Mouse (Mus musculus) small intestine, adult 2 months (tissue): ENCODE data around the gene Urb1. TPM values are rescaled to one million over a fixed set of nuclear protein-coding genes. Genes with fewer than 3 reads are reported as not detected.

Experiments used
- H3K27ac ChIP-seq: fragments of 200-500 bp; 2 replicates; pipeline ENCODE4 v1.5.1; 2012; ENCODE audit warnings: low read depth, low read length, control low read depth, inconsistent platforms; ENCODE audit not compliant: insufficient read depth
- H3K27me3 ChIP-seq: fragments of 200-500 bp; 2 replicates; pipeline ENCODE4 v1.6.1; 2012; ENCODE audit warnings: mild to moderate bottlenecking, moderate library complexity, low read length, inconsistent platforms; ENCODE audit not compliant: control insufficient read depth, insufficient read depth
- H3K36me3 ChIP-seq: fragments of 200-500 bp; 2 replicates; pipeline ENCODE4 v1.6.1; 2012; ENCODE audit warnings: mild to moderate bottlenecking, low read length, control low read depth, inconsistent platforms; ENCODE audit not compliant: control insufficient read depth, insufficient read depth
- H3K4me1 ChIP-seq: fragments of 200-500 bp; 2 replicates; pipeline ENCODE4 v1.6.1; 2012; ENCODE audit warnings: low read length, inconsistent platforms, mixed read lengths; ENCODE audit not compliant: control insufficient read depth, insufficient read depth, insufficient read length
- H3K4me3 ChIP-seq: fragments of 200-500 bp; 2 replicates; pipeline ENCODE4 v1.5.1; 2012; ENCODE audit warnings: low read depth, mild to moderate bottlenecking, control low read depth, inconsistent platforms, low read length, moderate library complexity
- CTCF ChIP-seq: fragments of 200-500 bp; IDR thresholded peaks from 2 replicates; pipeline ENCODE4 v1.5.1; 2012; ENCODE audit warnings: low read depth, mild to moderate bottlenecking, control low read depth, inconsistent platforms, low read length, moderate library complexity, mixed read lengths; ENCODE audit not compliant: insufficient replicate concordance, insufficient read length; ENCODE audit errors: extremely low read depth
- POLR2A ChIP-seq: fragments of 200-500 bp; IDR thresholded peaks from 2 replicates; pipeline ENCODE4 v1.6.1; 2012; ENCODE audit warnings: low read depth, mild to moderate bottlenecking, control low read depth, inconsistent platforms, low read length, moderate library complexity
- WGBS: fragments of 180-500 bp; shearing (Covaris S2); methylation state at CpG from one replicate; pipeline ENCODE4 v1.1.7; 2018; 5-methylcytosine and 5-hydroxymethylcytosine counted together
- polyA plus RNA-seq: library from polyadenylated mRNA; depleted of rRNA; stranded (reverse); fragments of >200 nt; gene quantifications from 2 replicates; pipeline ENCODE4 v1.2.3, GENCODE M21; 2012

The Urb1 gene
- polyA plus RNA-seq, 1 experiment, result 1.9 TPM

DNA sequence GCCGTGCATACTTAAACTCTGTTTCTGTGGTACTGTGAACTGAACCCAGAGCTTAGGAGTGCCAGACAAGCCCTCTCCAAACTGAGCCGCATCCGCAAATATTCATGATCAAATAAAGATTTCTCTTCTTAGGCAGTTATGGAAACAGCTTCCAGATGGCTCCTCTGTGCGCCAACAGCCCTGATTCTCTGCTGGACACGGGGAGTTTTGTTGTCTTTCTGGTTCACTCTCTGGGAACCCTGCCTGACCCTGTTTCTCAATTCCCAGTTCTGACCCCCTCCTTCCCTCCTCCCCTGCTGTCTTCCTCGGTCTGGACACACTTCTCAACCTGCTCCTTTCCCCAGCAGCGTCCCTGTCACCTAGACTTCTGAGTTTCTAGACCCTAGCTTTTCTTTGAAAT is 12.8 kb upstream of the Urb1 start:
- TF ChIP-seq POLR2A (no peak), CTCF (no peak)
- H3K4me3 ChIP-seq, result no peak overlapping the region
- H3K27me3 ChIP-seq, result no peaks in the 10 kb centered on the region
- H3K36me3 ChIP-seq, result no peaks in the 10 kb centered on the region
- WGBS, result 74% methylated on average over 7 of the region's 7 CpGs
- no peak overlapping the region for H3K27ac ChIP-seq
- H3K4me1 ChIP-seq, result peaks cover 2% of the 10 kb centered on the region; the same call in 1 of the 2 replicates

DNA sequence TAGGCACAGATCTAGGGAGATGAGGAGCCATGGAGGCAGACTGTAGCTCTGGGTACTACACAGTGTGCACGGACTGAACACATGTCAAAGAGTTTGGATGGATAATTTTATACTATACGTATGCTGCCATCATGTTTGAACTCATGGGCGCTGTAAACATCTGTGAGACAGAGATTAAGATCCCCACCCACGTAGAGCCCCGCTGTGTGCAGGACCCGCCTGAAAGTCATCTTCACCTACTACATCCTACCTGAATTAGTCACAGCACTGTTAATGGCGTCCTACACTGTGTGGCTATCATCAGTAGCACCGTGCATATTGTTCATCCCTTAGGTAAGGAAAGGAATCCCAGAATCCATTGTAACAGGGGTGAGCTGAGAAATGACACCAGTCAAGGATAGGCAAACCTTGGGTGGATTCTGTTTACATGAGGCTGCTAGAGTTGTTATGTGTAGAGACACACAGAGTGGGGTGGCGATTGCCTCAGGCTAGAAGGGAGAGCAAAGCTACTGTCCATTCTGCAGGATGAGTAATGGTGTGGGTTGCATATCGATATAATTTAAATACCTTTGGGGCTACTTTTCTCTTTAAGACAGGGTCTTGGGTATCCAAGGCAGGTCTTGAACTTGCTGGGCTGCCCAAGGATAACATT is 12.2 kb upstream of the Urb1 start:
- WGBS, result 91% methylated on average over 10 of the region's 10 CpGs
- Histone ChIP-seq H3K36me3 (no peaks in the 10 kb centered on the region), H3K27me3 (no peaks in the 10 kb centered on the region), H3K27ac (no peak overlapping the region), H3K4me3 (no peak overlapping the region), H3K4me1 (peaks cover 2% of the 10 kb centered on the region; the same call in 1 of the 2 replicates)
- TF ChIP-seq CTCF, result no peak

DNA sequence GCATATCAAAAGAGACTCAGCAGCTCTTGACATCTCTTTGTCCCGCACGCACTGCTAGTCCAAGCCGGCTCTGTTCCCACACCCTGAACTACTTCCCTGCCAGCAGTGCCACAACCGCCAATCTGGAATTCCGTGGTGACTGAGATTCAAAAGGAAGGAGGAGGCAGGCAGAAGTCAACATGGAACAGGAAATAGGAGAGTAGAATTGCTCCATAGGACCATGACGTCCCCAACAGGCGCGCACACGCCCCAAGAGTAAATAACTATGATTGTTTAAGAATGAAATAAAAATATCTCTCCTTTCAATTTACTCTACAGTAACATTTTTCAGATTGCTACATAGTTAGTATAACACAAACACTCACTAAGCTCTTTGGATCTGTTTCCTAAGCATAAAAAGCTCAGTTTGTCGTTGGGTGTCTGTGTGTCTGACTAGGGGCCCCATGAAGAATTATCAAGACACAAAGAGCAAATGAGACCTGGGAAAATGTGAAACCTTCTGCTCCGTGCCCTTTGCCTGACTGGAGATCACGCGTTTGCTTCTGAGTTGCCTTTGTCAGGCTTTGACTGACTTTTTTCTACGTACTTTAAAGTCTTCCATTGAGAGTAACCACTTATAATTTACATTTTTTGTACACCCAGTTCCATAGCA is 11.0 kb upstream of the Urb1 start:
- Histone ChIP-seq H3K36me3 (no peaks in the 10 kb centered on the region), H3K4me1 (peaks cover 2% of the 10 kb centered on the region; the same call in 1 of the 2 replicates), H3K27ac (peak overlapping the region; percentile 13; the same call in 1 of the 2 replicates), H3K27me3 (no peaks in the 10 kb centered on the region), H3K4me3 (no peak overlapping the region)
- WGBS, result 25% methylated on average over 14 of the region's 14 CpGs
- TF ChIP-seq POLR2A, result no peak
- TF ChIP-seq CTCF, result no peak

DNA sequence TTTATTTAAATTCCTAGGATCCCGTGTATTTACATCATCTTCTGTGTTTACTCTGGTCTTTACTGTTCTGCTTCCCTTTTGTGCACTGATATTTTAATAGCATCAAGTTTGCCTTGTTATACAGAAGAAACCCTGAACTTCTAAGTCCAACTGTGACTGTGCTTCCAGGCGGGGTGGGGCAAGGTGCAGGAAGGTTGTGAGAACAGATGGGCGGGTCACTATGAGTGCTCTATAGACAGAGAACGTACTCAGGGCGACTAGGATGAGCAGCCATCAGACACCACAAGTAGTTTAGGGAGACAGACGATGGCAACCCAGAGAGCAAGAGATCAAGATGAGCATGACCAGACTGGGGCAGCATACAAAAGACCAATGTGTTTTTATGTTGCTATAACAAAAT is 10.1 kb upstream of the Urb1 start:
- Histone ChIP-seq H3K4me1 (peaks cover 2% of the 10 kb centered on the region; the same call in 1 of the 2 replicates), H3K27ac (peak overlapping the region; percentile 13; the same call in 1 of the 2 replicates), H3K36me3 (no peaks in the 10 kb centered on the region), H3K4me3 (no peak overlapping the region), H3K27me3 (no peaks in the 10 kb centered on the region)
- 32% methylated on average over 6 of the region's 6 CpGs for WGBS
- TF ChIP-seq CTCF, result no peak
- TF ChIP-seq POLR2A, result no peak

DNA sequence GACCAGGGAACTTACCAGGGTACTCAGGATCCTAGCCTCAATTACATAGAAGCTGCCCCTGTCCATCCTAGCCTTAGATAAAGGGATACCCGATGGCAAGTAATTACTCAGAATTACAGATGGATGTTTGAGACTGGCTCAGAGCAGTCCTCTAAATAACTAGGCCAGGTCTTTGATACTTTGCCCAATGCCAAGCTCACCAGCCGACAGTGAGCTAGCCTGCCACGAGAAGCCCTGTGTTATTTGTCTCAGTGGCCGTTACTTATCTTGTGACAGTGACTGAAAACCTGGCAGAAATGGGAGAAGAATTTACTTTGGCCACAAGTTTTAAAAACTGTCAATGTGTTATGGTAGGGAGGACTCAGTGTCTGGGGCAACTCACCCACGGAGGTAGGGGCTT is 1.9 kb upstream of the Urb1 start:
- no peaks in the 10 kb centered on the region for H3K36me3 ChIP-seq
- 81% methylated on average over 5 of the region's 5 CpGs for WGBS
- H3K27ac ChIP-seq, result no peak overlapping the region
- no peaks in the 10 kb centered on the region for H3K27me3 ChIP-seq
- TF ChIP-seq POLR2A, result no peak
- no peak for TF ChIP-seq CTCF
- no peak overlapping the region for H3K4me3 ChIP-seq
- peaks cover 4% of the 10 kb centered on the region; the same call in 1 of the 2 replicates for H3K4me1 ChIP-seq

- TF ChIP-seq POLR2A (no peak), CTCF (no peak)
- WGBS, result 59% methylated on average over 11 of the region's 11 CpGs
Measured at GRCm38 (mm10) chr16:90810716-90811256, 573 bp upstream of the Urb1 start.

DNA sequence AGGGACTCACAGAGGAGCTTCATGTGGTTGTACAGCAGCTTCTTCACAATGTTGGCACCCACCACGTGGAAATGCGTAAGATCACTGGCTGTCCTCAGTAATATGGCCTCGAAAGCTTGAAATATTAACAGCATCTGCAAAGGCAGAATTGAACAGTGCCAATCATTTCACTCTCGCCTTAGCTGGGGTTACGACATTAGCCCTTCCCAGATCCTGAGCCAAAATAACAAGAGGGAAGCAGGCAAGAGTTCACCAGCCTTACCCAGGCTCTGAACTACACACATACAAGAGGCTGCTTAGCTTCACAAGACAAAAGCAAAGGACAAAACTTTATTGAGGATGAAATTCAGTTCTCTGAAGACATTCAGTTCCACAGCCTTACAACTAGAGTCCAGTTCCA is 5.7 kb downstream of the Urb1 start:
- no peak overlapping the region for H3K4me3 ChIP-seq
- WGBS, result 93% methylated on average over 5 of the region's 5 CpGs
- H3K36me3 ChIP-seq, result peaks cover 25% of the 10 kb centered on the region
- H3K27me3 ChIP-seq, result no peaks in the 10 kb centered on the region
- H3K27ac ChIP-seq, result no peak overlapping the region
- TF ChIP-seq POLR2A, result no peak
- TF ChIP-seq CTCF, result no peak
- no peaks in the 10 kb centered on the region for H3K4me1 ChIP-seq

More at GRCm38 (mm10) chr16:90810716-90811256, 573 bp upstream of the Urb1 start:
- Histone ChIP-seq H3K36me3 (no peaks in the 10 kb centered on the region), H3K4me1 (peaks cover 4% of the 10 kb centered on the region; the same call in 1 of the 2 replicates), H3K27me3 (no peaks in the 10 kb centered on the region), H3K27ac (no peak overlapping the region), H3K4me3 (peak overlapping the region; percentile 97)
